Mouse (Mus musculus): ENCODE results near the gene Ascl2. TPM values are rescaled to one million over a fixed set of nuclear protein-coding genes. Genes with fewer than 3 reads are reported as not detected.

Ascl2 gene
- total and polyA plus RNA-seq, 2 experiments from 2014 or later = 0.69 to 2.9 TPM

DNA sequence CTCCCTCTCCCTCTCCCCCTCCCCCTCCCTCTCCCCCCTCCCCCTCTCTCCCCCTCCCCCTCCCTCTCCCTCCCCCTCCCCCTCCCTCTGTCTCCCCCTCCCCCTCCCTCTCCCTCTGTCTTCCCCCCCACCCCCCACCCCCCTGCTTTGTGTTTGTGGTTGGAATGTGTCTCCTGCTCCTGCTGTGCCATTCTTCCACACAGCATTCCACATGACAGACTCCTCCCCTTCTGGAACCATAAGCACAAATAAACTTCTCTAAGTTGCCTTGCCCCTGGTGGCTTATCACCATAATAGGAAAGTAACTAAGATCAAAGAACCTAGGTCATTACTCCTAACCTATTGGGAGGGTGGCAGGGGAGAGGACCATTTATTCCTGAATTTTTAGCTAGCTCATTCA is 31.4 kb downstream of the Ascl2 start:
- Histone ChIP-seq H3K4me1 (ENCODE audit: insufficient read depth, low read length) (no peaks in the 10 kb centered on the region), H3K27ac (no peak overlapping the region), H3K9ac (replicated peaks; ENCODE audit: low read length) (no peak overlapping the region), H3K4me2 (ENCODE audit: low read depth, low read length) (no peak overlapping the region), H3K9me3 (ENCODE audit: low read length) (no peaks in the 10 kb centered on the region), H3K27me3 (ENCODE audit: insufficient read depth, low read length) (no peaks in the 10 kb centered on the region), H3K36me3 (ENCODE audit: insufficient read depth, low read length) (no peaks in the 10 kb centered on the region), H3K4me3 (ENCODE audit: low read length) (no peak overlapping the region)
- ATAC-seq = no peak
- DNase-seq (ENCODE audit: low spot score) = no peak
- no peak for TF ChIP-seq CTCF (IDR thresholded peaks at IDR 0.05; ENCODE audit: low read depth)

GRCm38 (mm10) chr7:142935708-142936107 is 33.4 kb downstream of the Ascl2 start:
- Histone ChIP-seq H3K4me2 (ENCODE audit: low read depth, low read length) (no peak overlapping the region), H3K27ac (no peak overlapping the region), H3K9me3 (ENCODE audit: low read length) (no peaks in the 10 kb centered on the region), H3K4me3 (ENCODE audit: low read length) (no peak overlapping the region), H3K27me3 (ENCODE audit: insufficient read depth, low read length) (no peaks in the 10 kb centered on the region), H3K4me1 (ENCODE audit: insufficient read depth, low read length) (no peaks in the 10 kb centered on the region), H3K9ac (replicated peaks; ENCODE audit: low read length) (no peak overlapping the region), H3K36me3 (ENCODE audit: insufficient read depth, low read length) (no peaks in the 10 kb centered on the region)
- DNase-seq (ENCODE audit: low spot score) (no peak), ATAC-seq (no peak)
- 95% methylated on average over 14 of the region's 14 CpGs for WGBS
- TF ChIP-seq CTCF (IDR thresholded peaks at IDR 0.05; ENCODE audit: low read depth) = no peak

DNA sequence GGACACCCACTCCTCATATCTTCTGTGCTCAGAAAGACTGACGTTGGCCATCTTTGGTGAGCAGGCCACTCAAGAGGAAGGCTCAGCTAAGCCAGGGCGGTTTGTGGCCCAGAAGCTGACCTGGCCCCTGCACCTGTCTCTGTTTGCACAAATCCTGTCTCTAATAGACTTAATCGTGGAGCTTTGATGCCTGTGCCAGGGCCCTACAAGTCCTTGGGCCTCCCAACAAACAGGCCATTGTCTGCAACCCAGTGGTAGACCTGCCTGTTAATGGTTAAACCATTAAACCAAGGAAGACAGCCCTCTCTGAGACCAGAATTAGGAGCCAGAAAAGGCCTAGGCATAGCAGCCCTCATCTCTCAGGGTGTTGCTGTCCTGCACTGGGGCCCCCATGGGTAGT is 36.6 kb downstream of the Ascl2 start:
- Histone ChIP-seq H3K27me3 (ENCODE audit: insufficient read depth, low read length) (no peaks in the 10 kb centered on the region), H3K4me3 (ENCODE audit: low read length) (no peak overlapping the region), H3K9me3 (ENCODE audit: low read length) (no peaks in the 10 kb centered on the region), H3K4me2 (ENCODE audit: low read depth, low read length) (no peak overlapping the region), H3K9ac (replicated peaks; ENCODE audit: low read length) (no peak overlapping the region), H3K27ac (no peak overlapping the region), H3K4me1 (ENCODE audit: insufficient read depth, low read length) (no peaks in the 10 kb centered on the region), H3K36me3 (ENCODE audit: insufficient read depth, low read length) (no peaks in the 10 kb centered on the region)
- ATAC-seq (no peak), DNase-seq (ENCODE audit: low spot score) (no peak)
- no peak for TF ChIP-seq CTCF (IDR thresholded peaks at IDR 0.05; ENCODE audit: low read depth)
- 73% methylated on average over 3 of the region's 3 CpGs for WGBS

DNA sequence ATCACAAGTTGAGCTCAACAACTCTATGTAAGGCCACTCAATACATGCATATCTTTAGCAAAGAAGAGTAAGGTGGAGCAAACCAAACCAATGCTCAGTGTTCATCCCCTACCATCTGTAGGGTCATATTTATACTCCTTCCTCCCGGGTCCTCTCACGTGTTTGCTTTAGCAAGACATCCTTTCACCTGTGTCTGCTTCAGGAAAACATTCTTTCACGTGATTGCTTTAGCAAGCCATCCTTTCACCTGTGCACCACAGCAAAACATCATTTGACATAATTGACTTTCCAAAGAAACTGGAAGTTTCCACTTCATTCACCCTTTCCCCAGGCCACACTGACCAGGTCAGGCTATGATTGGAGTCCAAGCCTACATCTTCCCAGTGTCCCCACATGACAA is 38.0 kb downstream of the Ascl2 start, which contains the start of gene Th:
TSS of gene Th (minus strand) at position 101 of the 400 bp plus-strand sequence.
- H3K9me3 ChIP-seq (ENCODE audit: low read length) = no peaks in the 10 kb centered on the region
- H3K4me1 ChIP-seq (ENCODE audit: insufficient read depth, low read length) = no peaks in the 10 kb centered on the region
- ATAC-seq = no peak
- no peak within 1 kb of the TSS for H3K27ac ChIP-seq
- 92% methylated on average over 3 of the region's 3 CpGs for whole genome bisulfite sequencing
- no peaks in the 10 kb centered on the region for H3K27me3 ChIP-seq (ENCODE audit: insufficient read depth, low read length)
- H3K36me3 ChIP-seq (ENCODE audit: insufficient read depth, low read length) = no peaks in the 10 kb centered on the region
- no peak for TF ChIP-seq CTCF (IDR thresholded peaks at IDR 0.05; ENCODE audit: low read depth)
- no peak within 1 kb of the TSS for H3K4me2 ChIP-seq (ENCODE audit: low read depth, low read length)
- H3K9ac ChIP-seq (replicated peaks; ENCODE audit: low read length) = no peak within 1 kb of the TSS
- no peak for DNase-seq (ENCODE audit: low spot score)
- H3K4me3 ChIP-seq (ENCODE audit: low read length) = no peak within 1 kb of the TSS

- no peak overlapping the region for H3K9ac ChIP-seq (replicated peaks; ENCODE audit: low read length)
- no peaks in the 10 kb centered on the region for H3K4me1 ChIP-seq (ENCODE audit: insufficient read depth, low read length)
- no peak overlapping the region for H3K4me2 ChIP-seq (ENCODE audit: low read depth, low read length)
- H3K27ac ChIP-seq = no peak overlapping the region
- H3K27me3 ChIP-seq (ENCODE audit: insufficient read depth, low read length) = no peaks in the 10 kb centered on the region
- 77% methylated on average over 2 of the region's 2 CpGs for WGBS
- DNase-seq (ENCODE audit: low spot score) = no peak
- no peaks in the 10 kb centered on the region for H3K9me3 ChIP-seq (ENCODE audit: low read length)
- no peak overlapping the region for H3K4me3 ChIP-seq (ENCODE audit: low read length)
- H3K36me3 ChIP-seq (ENCODE audit: insufficient read depth, low read length) = no peaks in the 10 kb centered on the region
- no peak for ATAC-seq
- no peak for TF ChIP-seq CTCF (IDR thresholded peaks at IDR 0.05; ENCODE audit: low read depth)
Observed at GRCm38 (mm10) chr7:142929516-142929915, 39.5 kb downstream of the Ascl2 start.

DNA sequence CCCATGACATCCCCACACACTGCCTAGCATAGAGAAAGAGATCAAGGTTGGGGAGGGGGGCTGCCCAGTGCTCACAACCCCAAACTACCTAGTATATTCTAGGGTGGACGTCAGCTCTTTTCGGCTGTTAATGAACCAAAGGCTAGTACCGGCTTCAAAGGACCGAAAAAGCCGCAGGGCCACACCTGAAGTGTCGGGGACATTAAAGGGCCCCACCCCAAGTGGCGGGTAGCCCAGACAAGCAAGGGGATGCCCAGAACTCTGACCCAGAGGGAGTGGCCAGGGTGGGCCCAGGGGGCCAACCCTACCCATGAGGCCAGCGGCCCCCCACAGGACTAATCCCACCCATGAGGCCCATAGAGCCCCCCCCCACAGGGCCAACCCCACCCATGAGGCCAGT is 41.8 kb downstream of the Ascl2 start:
- no peak for DNase-seq (ENCODE audit: low spot score)
- H3K36me3 ChIP-seq (ENCODE audit: insufficient read depth, low read length) = no peaks in the 10 kb centered on the region
- no peaks in the 10 kb centered on the region for H3K9me3 ChIP-seq (ENCODE audit: low read length)
- H3K27ac ChIP-seq = no peak overlapping the region
- no peaks in the 10 kb centered on the region for H3K27me3 ChIP-seq (ENCODE audit: insufficient read depth, low read length)
- no peak overlapping the region for H3K4me2 ChIP-seq (ENCODE audit: low read depth, low read length)
- H3K4me1 ChIP-seq (ENCODE audit: insufficient read depth, low read length) = no peaks in the 10 kb centered on the region
- no peak for ATAC-seq
- 82% methylated on average over 8 of the region's 8 CpGs for WGBS
- no peak overlapping the region for H3K4me3 ChIP-seq (ENCODE audit: low read length)
- TF ChIP-seq CTCF (IDR thresholded peaks at IDR 0.05; ENCODE audit: low read depth) = no peak
- no peak overlapping the region for H3K9ac ChIP-seq (replicated peaks; ENCODE audit: low read length)

GRCm38 (mm10) chr7:142918641-142919628 is 50.1 kb downstream of the Ascl2 start:
- H3K36me3 ChIP-seq (ENCODE audit: insufficient read depth, low read length) = no peaks in the 10 kb centered on the region
- no peaks in the 10 kb centered on the region for H3K27me3 ChIP-seq (ENCODE audit: insufficient read depth, low read length)
- H3K4me2 ChIP-seq (ENCODE audit: low read depth, low read length) = no peak overlapping the region
- ATAC-seq (peak; percentile 80), DNase-seq (ENCODE audit: low spot score) (peak; percentile 79)
- H3K4me1 ChIP-seq (ENCODE audit: insufficient read depth, low read length) = no peaks in the 10 kb centered on the region
- TF ChIP-seq CTCF (IDR thresholded peaks at IDR 0.05; ENCODE audit: low read depth) = peak; percentile 100
- H3K27ac ChIP-seq = no peak overlapping the region
- 30% methylated on average over 8 of the region's 8 CpGs for WGBS
- no peak overlapping the region for H3K9ac ChIP-seq (replicated peaks; ENCODE audit: low read length)
- no peaks in the 10 kb centered on the region for H3K9me3 ChIP-seq (ENCODE audit: low read length)
- H3K4me3 ChIP-seq (ENCODE audit: low read length) = no peak overlapping the region
